Mouse (Mus musculus): ENCODE data around the gene Gck. TPM values are rescaled to one million over a fixed set of nuclear protein-coding genes. Genes with fewer than 3 reads are reported as not detected.
"Not testable (repeated sequence)": the region's sequence is repeated elsewhere in the genome, so short reads cannot be mapped to it uniquely, and the experiment has no call there.

Gck gene
- total RNA-seq, 1 experiment from 2014 or later = not detected

- no peak for ATAC-seq (replicated peaks; ENCODE audit: insufficient number of reproducible peaks, low FRiP score, low TSS enrichment, poor library complexity, severe bottlenecking)
Observed at GRCm38 (mm10) chr11:5892810-5893368, 57.0 kb downstream of the Gck start.

GRCm38 (mm10) chr11:5892151-5892591 is 57.7 kb downstream of the Gck start:
- ATAC-seq (replicated peaks; ENCODE audit: insufficient number of reproducible peaks, low FRiP score, low TSS enrichment, poor library complexity, severe bottlenecking) = no peak

- not testable (repeated sequence) for ATAC-seq (replicated peaks; ENCODE audit: insufficient number of reproducible peaks, low FRiP score, low TSS enrichment, poor library complexity, severe bottlenecking)
Observed at GRCm38 (mm10) chr11:5888563-5888962, 61.3 kb downstream of the Gck start.

DNA sequence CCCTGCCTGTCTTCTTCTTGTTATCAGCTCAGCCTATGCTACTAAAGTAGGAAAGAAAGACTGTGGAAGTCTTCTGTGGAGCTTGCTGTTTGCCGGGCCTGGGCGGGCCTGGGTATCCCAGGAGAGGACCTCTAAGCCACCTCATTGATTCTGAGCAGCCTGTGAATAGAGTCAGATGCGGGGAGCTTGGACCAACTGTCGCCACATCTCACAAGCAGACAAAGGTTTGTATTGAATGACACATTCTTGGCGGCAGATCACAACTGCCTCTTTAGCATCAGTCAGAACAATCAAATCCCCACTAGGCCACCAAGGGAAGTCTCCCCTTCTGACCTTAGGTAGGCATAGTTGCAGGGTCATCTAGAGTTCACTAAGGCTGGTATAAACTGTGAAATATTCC is 62.6 kb downstream of the Gck start:
- ATAC-seq (replicated peaks; ENCODE audit: insufficient number of reproducible peaks, low FRiP score, low TSS enrichment, poor library complexity, severe bottlenecking) = no peak

DNA sequence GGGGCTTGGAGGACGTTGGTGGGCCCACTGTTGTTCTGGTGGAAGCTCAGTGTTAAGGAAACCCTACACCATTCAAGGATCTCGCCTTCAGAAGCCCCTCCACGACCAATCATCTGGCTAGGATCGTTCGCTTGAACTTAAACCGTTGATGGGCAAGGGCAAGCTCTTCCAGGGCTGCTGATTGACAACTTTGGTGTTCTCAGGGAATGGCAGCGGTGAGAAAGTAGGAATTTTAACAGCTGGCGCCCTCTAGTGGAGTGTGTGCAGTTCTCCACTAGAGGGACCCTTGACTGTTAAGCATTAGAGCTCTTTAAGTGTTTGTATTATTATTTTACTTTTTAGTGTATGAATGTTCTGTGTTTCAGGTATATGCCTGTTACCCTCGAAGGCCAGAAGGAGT is 63.7 kb downstream of the Gck start:
- 0 out of 2 replicates have a peak, but pooled peaks have one; percentile 45 for ATAC-seq (replicated peaks; ENCODE audit: insufficient number of reproducible peaks, low FRiP score, low TSS enrichment, poor library complexity, severe bottlenecking)

- ATAC-seq (replicated peaks; ENCODE audit: insufficient number of reproducible peaks, low FRiP score, low TSS enrichment, poor library complexity, severe bottlenecking) = peak; percentile 15; the same call in 1 of the 2 replicates
Observed at GRCm38 (mm10) chr11:5882518-5882917, 67.4 kb downstream of the Gck start.

- ATAC-seq (replicated peaks; ENCODE audit: insufficient number of reproducible peaks, low FRiP score, low TSS enrichment, poor library complexity, severe bottlenecking) = no peak
Observed at GRCm38 (mm10) chr11:5879905-5880304, 70.0 kb downstream of the Gck start.

- ATAC-seq (replicated peaks; ENCODE audit: insufficient number of reproducible peaks, low FRiP score, low TSS enrichment, poor library complexity, severe bottlenecking) = no peak
Observed at GRCm38 (mm10) chr11:5878661-5879060, 71.2 kb downstream of the Gck start.

GRCm38 (mm10) chr11:5877921-5878526 is 71.9 kb downstream of the Gck start, which contains the start of gene Pold2:
Gene Pold2 (minus strand): TSS chr11:5878292.
- peak; percentile 94 for ATAC-seq (replicated peaks; ENCODE audit: insufficient number of reproducible peaks, low FRiP score, low TSS enrichment, poor library complexity, severe bottlenecking)

DNA sequence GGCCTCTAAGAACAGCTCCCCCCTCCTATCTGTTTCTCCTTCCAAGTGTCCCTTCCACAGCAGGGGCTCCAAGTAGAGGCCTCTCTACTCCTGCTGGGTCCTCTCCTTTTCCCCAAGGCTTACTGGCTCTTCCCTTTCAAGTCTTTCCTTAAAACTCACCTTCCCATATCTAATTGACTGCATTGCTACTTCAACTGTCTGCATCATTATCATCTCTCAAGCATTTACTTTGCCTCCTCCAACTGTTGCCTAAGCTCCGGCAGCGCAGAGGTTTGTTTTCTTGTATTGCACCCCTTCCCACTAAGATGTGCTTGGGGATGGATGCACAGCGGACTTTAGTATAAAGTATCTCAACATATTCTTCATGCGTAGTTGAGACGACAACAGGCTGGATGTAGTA is 72.5 kb downstream of the Gck start:
- no peak for ATAC-seq (replicated peaks; ENCODE audit: insufficient number of reproducible peaks, low FRiP score, low TSS enrichment, poor library complexity, severe bottlenecking)

DNA sequence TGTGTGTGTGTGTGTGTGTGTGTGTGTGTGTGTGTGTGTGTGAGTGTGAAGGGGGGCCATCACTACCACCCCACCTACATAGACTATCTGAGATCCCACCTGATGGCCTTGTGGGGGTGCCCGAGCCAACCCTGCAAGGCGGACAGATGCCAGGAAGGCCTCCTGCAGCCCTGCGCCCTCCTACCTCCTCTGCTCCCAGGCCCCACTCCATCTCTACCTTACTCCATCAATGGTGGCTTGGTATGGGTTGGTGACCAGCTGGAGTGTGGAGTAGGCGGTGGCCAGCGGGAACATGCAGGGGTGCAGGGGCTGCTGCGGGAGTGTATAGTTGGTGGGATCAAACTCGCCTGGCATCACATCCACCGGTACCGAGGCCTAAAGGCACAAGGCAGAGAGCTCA is 76.7 kb downstream of the Gck start:
- no peak for ATAC-seq (replicated peaks; ENCODE audit: insufficient number of reproducible peaks, low FRiP score, low TSS enrichment, poor library complexity, severe bottlenecking)

DNA sequence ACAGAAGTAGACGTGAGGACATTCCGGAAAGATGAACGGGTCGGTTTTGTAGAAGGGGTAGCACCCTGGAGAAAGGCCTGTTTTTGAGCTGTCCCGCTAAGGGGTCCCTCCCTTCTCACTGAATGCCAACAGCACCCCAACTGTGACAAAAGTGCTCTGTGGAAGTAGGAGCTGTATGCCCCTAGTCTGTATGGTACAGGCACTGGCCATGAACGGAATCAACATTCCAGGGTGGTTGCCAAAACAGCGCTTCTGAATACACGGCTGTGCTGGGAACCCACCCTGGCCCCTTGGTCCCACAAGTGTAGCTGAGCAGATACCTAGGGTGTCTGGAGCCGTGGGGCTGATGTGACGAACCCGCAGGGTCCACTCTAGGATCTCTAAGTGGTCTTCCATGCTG is 77.2 kb downstream of the Gck start:
- no peak for ATAC-seq (replicated peaks; ENCODE audit: insufficient number of reproducible peaks, low FRiP score, low TSS enrichment, poor library complexity, severe bottlenecking)

- no peak for ATAC-seq (replicated peaks; ENCODE audit: insufficient number of reproducible peaks, low FRiP score, low TSS enrichment, poor library complexity, severe bottlenecking)
Observed at GRCm38 (mm10) chr11:5870069-5870468, 79.8 kb downstream of the Gck start.

- ATAC-seq (replicated peaks; ENCODE audit: insufficient number of reproducible peaks, low FRiP score, low TSS enrichment, poor library complexity, severe bottlenecking) = no peak
Observed at GRCm38 (mm10) chr11:5869331-5869730, 80.5 kb downstream of the Gck start.

GRCm38 (mm10) chr11:5868324-5868723 is 81.6 kb downstream of the Gck start:
- no peak for ATAC-seq (replicated peaks; ENCODE audit: insufficient number of reproducible peaks, low FRiP score, low TSS enrichment, poor library complexity, severe bottlenecking)

DNA sequence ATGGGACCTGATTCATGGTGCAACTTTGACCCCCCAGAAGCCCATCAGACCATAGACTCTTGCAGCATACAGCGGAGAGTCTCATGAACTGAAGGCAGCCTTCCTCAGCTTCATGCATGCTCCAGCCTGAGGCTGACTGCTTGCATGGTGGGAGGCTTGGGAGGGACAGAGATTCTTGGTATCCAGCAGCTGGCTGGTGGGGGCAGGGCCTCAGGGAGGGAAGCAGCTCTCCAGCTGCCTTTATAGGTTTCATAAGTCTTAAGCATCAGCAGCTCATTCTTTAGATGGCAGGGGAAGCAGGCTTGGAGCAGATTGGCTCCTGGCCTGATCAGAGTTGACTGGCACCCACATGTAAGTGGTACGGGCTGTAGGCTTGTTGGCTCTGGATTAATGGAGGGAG is 82.7 kb downstream of the Gck start:
- ATAC-seq (replicated peaks; ENCODE audit: insufficient number of reproducible peaks, low FRiP score, low TSS enrichment, poor library complexity, severe bottlenecking) = no peak

- no peak for ATAC-seq (replicated peaks; ENCODE audit: insufficient number of reproducible peaks, low FRiP score, low TSS enrichment, poor library complexity, severe bottlenecking)
Observed at GRCm38 (mm10) chr11:5862394-5863105, 87.3 kb downstream of the Gck start.

DNA sequence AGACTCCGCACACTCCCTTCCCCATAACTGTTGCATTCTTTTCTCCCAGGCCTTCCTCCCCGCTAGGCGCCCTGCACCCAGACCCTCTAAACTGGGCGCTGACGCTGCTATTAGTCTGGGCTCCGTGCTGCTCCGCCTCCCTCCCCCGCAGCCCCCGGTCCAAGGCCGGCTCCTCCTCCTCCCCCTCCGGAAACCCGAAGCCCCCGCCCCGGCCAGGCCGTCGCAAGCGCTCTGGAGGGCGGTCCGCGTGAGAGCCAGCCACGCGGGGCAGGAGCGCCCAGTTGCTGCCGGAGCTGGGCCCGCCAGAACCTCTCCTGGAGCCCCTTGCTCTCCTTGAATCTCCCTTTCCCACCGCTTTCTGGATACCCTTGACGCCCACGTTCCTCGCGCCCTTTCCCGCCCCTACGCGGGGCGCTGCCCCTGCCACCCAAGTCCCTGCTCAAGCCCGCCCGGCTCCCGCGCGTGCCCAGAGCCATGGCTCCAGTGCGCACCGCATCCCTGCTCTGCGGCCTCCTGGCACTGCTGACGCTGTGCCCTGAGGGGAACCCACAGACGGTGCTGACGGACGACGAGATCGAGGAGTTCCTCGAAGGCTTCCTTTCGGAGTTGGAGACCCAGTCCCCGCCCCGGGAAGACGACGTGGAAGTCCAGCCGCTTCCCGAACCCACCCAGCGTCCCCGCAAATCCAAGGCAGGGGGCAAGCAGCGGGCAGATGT is 88.0 kb downstream of the Gck start, which contains the start of gene Aebp1:
Aebp1 (plus strand) TSS at position 270 of the 716 bp plus-strand sequence.
- no peak for ATAC-seq (replicated peaks; ENCODE audit: insufficient number of reproducible peaks, low FRiP score, low TSS enrichment, poor library complexity, severe bottlenecking)

- ATAC-seq (replicated peaks; ENCODE audit: insufficient number of reproducible peaks, low FRiP score, low TSS enrichment, poor library complexity, severe bottlenecking) = no peak
Observed at GRCm38 (mm10) chr11:5860639-5861038, 89.2 kb downstream of the Gck start.

Measured in monocyte, adult 5-6 weeks (primary cell).